Mouse (Mus musculus): ENCODE data around the gene Dscaml1.

The Dscaml1 gene

DNA sequence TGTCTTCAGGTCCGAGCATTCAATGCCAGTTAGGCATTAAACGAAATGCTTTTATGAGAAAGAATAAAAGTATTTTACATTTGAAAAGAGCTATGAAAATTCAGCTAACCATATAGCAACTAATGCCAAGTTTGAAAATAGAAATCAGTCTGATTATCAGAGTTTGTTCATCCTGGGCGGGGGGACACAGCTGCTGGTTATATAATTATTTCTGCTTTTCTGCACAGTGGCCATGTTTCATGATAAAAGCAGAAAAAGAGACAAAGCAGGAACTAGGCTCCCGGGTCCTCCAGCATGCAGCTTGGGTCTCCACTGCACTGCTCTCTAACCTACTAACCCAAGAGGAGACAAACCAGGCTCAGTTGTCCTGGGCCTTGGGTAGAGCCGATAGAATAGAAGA is 143.9 kb downstream of the Dscaml1 start:
- no peak for DNase-seq (ENCODE audit: low read depth)

DNA sequence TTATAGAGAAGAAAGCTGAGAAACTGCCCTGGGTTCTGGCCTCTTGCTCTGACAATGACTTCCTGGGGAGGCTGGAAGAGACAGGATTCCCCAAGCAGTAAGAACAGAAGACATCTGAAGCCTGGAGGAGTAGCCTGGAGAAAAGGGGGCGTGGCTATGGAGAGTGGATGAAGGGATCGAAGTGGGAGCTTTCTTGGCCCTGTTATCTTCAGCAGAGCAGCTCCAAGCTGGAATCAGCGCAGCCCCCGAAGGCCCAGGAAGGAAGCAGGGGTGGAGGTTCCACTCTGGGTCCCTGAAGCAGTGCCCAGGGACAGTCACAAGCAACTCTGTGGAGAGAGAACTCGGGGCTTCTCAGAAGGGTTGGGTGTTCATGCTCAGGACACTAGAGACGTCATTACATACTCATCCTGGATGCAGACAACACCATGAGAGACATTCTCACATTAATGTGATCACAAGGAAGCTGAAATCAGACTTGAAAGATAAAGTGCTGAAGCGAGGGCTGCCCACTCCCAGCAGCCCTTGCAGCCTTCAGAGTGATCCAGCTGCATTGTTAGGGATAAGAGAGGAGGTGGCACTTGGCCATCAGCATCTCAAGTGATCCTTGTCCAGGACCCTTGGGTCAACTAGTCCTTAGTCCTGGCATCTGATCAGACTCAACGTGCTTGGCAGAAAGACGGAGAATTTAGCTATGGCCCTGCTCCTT is 146.5 kb downstream of the Dscaml1 start:
- DNase-seq (ENCODE audit: low read depth) = no peak

DNA sequence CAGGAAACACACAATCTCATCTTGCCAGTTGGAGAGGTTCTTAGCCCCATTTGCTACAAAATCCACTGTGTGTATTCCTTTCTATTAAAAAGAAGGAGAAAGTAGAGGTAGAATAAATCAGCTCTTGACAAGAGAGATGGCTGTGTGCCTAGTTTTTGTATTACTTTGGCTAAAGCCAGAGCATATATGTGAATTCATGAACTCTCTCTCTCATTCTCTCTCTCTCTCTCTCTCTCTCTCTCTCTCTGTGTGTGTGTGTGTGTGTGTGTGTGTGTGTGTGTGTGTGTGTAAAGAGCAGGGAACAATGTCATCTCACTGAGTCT is 147.0 kb downstream of the Dscaml1 start:
- no peak for DNase-seq (ENCODE audit: low read depth)

DNA sequence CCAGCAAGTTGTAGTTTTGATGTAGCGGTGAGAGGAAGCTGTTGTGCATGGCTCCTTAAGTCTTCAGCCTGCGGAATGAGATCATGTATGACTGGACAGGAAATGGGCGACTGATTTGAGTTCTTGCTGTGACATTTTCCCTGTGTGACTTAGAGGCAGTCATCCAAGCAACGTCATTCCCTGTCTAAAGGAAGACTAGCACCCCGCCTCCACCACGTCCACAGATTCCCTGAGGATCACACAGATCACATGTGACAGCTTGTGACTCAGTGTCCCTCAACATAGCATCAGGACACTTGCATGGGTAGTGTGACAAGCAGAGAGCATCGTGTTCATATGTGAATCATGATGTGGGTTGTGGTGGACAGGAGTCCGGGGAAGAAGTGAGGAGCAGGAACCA is 147.6 kb downstream of the Dscaml1 start:
- no peak for DNase-seq (ENCODE audit: low read depth)

DNA sequence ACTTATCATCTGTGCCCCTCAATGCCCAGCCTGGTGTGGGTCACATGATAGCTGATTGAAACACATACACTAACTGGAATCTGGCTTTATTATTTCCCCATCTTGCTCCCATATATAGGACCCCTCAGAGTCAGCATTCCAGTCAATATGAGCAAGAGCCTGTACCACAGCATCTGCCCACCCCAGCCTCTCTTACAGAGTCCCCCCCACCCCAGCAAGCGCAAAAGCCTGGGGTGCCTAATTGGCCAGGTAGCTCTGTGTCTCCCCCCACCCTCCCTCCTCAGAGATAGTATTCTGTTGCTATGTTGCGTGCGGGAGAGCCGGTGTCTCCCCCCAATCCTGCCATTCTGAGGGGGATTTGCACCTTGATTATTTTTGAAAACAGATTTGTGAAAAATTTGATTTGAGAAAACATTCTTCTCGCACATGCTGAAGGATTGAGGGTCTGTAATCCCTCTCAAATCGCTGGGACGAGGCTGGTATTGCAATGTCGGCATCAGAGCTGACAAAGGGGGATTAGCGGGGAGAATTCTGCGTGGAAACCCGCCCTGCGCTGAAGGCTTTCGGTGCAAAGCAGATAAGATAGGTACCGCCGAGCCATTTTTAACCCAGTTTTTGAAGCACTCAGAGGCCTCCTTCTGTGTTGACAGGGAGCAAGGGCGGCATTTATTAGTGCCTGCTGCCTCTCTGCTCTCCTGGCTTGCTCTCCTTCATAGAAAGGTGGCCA is 153.8 kb downstream of the Dscaml1 start:
- DNase-seq (ENCODE audit: low read depth) = no peak

DNA sequence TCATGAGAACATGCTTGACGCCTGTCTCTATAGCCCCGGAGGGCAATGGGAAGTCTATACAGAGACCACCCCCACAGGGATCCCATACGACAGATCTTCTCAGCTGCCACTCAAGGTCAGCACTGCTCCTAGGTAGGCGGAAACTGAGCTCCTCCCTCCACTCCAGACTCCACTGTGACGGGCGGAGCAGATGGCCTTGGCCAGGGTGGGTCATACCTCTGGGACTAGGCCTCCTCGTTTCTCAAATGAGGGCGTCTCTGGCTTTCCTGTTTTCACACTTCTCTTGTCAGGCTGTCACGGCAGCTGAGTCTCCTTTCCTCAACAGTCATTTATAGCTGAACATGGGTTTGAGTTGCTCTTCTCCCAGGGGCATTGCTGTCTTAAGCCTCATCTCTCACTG is 160.0 kb downstream of the Dscaml1 start:
- DNase-seq (ENCODE audit: low read depth) = no peak

DNA sequence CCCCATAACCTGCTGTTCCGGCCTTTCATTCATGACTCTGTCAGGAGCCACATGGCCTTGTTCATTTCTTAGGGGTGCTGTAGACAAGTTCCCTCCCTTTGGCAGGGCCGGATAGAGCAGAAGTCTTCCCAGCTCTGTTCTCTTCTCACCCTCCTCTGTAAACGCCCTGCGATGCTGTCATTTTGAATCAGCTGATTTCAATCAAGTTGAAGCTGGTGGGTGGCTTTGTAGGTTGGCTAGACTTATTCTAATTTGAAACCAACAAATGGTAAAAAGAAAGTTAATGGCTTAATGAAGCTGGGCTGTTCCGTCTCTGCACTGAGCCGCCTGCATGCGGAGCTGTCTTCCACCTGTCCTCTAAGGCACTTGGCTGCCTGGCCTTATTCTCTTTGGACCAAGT is 161.3 kb downstream of the Dscaml1 start:
- DNase-seq (ENCODE audit: low read depth) = no peak

DNA sequence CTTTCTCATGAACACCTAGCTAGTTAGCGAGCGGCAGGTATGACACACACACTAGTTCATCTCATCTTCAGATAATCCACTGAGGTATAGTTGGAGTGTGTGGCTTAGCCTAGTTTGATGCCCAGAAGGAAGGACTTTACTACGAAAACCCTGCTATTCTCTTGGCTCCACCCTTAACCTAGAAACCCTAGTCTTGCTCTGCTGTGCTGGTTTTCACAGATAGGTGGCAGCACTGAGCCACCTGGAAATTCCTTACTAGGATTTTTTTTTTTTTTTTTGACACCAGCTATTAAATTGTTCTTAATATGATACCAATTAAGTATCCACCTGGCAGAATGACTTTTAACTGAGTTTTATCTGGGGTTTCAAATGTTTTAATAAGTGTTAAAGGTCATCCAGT is 163.4 kb downstream of the Dscaml1 start:
- peak; percentile 74 for DNase-seq (ENCODE audit: low read depth)

DNA sequence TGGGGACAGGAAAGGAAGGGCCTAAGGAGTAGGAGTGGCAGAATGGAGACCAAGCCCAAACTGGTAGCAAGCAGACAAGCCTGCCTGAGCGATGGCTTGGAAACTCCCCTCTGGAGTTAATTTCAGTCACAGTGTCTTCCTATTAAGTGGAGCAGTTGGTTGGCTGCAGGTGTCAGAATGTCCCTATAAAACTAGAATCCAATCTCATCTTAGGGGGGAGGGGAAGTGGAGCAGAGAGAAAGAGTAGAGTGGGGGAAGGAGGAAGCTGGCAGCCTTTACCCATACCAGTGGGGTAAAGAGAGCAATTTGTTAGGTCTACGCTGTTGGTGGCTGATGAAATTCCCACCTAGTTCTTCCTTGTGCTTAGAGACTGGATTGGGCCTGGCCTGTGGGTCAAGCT is 164.6 kb downstream of the Dscaml1 start:
- DNase-seq (ENCODE audit: low read depth) = no peak

DNA sequence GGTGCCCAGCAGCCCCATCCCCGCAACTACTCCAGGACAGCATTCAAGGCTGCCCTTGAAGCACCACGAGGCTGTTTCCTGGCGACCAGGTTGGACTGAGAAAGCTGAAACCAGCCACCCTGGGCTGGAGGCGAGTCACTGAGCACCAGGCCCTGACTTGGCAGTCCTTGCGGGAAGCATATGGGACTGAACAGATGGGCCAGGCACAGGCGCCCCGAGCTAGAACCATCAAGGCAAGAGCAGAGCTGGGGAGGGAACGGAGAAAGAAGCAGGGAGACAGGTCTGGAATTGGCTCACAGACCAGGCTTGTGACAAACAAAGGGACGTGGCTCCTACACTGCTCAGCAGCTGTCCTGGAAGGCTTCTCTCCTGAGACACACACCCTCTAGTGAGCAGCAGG is 165.9 kb downstream of the Dscaml1 start:
- no peak for DNase-seq (ENCODE audit: low read depth)

DNA sequence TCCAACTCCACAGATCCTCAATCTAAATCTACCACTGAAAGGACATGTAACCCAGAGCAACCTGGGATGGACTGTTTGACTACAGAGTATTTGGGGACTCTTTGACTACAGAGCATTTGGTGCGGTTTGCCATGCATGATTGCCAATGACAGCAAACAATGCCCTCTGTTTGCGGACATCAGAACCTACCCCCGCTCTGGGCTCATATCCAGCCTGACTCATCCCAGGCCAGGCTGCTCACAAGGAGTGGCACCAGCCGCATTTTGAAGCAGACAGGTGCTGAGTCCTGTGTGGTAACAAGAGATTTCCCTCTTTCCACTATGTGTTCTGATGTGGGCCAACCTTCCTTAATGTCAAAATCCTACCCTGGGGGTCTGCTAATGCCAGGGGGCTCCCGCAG is 171.7 kb downstream of the Dscaml1 start:
- no peak for DNase-seq (ENCODE audit: low read depth)

DNA sequence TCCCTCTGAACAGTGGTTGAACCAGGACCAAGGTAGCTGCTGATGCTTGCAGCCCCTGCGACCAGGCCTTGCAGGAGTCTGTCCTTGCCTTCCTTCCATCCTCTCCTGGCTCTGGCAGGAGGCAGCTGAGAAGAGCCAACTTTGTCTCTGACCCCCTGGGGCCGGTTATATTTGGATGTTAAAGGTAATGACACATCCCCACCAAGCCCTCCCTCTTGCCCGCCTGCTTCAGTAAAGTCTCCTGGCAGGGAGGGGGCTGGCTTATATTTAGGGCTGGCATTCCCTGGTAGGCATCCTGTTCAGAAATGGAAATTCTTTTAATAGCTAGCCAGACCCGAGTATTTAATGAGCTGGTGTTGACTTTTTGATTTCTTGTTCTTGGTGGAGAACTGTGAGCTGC is 172.9 kb downstream of the Dscaml1 start:
- no peak for DNase-seq (ENCODE audit: low read depth)

DNA sequence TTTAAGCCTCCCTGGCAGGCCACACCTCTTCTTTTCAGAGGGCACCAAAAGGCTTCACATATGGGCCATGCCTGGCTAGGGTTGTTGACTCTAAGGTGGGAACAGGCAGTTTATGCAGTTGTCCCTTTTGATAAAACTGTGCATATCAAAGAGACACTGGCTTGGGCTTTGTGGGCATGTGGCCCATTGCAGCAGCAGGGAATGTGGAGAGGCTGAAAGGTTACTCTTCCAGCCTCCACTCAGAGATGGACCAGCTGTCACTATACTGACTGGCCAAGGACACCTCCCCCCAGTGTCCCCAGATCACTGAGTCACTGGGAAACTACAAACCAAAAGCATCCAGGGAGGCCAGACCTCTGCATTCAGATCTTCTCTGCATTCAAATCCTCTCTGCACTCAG is 180.9 kb downstream of the Dscaml1 start:
- DNase-seq (ENCODE audit: low read depth) = no peak

DNA sequence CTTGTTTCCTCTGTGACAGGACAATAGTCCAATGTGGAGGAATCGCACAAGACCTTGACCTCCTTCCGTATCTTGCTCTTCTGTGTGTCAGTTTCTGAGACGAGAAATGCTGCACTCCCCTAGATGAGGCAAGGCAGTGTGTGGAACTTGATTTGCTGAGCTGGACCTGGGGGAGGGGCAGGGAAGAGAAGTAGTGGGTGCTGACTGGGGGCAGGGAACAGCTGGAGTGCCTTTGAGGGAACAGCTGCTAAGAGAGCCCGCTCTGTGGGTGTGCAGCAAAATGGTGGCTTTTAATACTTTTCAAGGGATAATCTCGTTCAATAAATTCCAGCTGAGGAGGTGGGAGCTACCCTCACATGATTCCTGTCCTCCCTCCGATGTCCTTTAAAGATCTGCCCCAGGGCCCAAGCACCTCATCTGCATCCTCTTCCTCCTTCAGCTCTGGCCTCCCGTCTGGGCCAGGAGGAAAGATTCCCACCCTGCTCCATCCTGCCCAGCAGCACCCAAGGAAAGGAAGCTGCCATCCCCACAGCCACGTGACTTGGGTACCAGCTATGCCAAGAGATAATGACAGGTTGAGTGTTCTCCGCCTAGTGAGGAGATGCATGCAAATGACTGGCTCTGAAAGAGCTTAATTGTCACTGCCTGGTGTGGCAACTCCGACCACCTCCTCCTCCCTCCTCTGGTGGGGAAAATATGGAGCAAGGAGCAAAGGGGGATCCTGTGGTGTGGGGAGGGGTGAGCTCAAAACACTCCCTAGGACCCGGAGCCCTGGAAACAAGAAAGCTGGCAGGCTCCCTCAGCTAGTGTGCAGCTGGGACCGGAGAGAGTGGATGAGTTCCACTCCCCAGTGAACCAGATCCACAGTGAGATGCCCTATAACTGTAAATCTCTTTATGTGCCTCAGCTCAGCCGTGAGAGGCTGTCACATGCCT is 181.9 kb downstream of the Dscaml1 start:
- DNase-seq (ENCODE audit: low read depth) = no peak

DNA sequence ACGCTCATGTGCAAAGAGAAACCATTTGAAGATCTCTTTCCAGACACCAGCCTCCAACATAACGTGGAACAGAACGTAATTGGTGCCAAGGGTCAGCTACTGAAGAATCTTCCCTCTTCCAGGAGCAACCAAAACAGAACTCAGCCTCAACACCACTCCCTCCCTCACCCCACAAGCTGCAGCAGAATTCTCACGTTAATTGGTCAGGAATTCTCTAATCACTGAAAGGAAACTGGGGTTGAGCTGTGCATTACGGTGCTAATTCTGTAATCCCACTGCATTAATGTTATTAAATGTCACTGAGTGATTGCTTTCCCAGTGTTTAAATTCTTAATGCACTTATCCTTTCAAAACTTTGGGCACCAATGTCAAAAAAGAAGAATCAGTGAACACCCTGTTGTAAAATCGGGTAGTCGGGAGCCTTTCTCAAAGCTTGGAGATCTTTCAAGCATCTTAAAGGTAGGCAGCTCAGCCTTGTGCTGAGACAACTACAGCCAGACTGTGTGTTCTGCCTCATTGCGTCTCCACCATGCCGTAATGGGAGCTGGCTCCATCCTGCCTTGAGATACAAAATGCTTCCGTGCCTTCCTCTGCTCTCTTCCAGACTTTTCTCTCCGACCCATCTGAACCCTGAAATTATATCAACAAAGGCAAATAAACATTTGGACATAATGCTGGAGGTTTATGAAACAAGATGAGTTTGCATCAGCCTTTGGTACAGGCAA is 184.1 kb downstream of the Dscaml1 start:
- no peak for DNase-seq (ENCODE audit: low read depth)

DNA sequence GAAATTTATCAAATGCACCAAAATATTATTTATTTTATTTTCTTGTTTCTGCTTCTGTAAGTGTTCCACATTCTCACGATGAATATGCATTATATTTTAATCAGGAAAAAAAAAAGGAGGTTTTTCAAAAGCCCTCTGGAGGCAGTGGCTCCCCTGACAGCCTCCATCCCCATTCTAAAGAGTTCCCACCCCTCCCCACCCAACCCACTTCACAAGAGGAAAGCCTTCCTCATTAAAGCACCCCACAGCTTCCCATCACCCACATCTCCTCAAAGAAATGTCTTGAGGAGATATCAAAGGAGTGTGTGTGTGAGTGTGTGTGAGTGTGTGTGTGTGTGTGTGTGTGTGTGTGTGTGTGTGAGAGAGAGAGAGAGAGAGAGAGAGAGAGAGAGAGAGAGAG is 188.2 kb downstream of the Dscaml1 start:
- no peak for DNase-seq (ENCODE audit: low read depth)

DNA sequence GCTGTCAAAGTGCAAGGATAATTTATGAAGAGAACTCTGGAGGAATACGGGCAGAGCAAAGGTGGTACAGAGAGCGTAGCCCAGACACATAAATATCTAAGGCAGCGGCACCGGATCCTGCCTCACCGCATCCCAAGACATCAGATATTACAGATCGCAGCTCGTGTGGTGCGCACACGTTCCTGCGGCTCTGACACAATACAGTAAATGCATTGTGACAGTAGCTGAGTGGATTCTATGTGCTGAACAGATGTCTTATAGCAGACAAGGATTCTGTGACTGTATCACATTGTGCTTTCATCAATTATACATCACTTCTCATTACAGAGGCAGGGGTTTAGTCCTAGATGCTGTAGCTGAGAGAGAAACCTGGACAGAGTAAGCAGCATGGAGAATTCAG is 191.5 kb downstream of the Dscaml1 start:
- DNase-seq (ENCODE audit: low read depth) = no peak

DNA sequence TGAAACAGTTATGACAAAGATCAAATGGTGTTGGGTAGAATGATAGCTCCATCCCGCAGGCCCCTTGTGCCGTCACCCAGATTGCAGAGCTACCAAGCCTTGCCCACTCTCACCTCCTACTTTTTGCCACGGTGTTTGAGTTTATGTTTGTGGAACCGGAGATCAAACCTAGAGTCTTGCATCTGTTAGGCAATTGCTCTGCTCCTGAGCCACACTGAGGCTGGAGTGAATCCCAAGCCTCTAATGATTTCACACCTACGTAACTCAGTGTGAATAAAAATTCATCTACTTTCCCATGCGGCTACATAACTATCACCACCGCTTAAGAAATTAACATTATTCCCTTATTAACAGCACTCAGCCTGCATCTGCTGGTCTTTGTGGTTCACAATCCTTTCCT is 192.0 kb downstream of the Dscaml1 start:
- DNase-seq (ENCODE audit: low read depth) = no peak

DNA sequence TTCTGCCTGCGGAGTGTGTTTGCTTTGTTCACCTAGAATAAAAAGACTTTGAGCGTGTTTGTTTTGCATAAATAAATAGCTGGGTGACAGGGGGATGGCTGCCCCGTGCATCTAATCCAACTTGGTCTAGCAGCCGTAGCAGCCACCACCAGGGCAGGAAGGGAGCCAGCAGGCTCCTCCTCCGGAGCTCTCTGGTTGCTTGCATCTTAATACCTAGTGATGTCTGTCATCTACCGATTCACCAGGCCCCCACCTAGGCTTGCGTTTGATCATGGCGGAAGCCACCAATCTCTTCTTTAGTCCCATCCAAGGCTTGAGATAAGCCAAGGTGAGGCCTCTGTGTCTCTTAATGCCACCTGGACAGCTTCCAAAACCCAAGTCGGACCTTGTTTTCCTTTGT is 193.6 kb downstream of the Dscaml1 start:
- DNase-seq (ENCODE audit: low read depth) = no peak

DNA sequence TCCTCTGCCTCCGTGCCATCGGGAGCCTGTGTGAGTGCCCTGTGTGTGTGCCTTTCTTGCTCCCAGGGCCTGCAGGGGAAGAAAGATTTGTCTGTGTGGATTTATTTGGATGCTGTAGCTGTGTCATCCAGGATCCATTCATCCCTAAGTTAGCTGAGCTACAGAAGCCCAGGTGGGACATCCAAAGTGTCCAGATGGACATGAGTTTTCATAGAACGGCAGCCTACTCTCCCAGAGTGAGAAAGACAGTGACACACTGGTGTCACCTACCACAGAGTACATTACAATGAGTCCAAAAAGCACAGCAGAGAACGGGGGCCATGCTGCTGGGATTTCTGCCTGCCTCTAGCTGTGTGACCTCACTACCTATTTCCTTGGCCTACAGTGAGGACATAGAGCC is 194.5 kb downstream of the Dscaml1 start:
- no peak for DNase-seq (ENCODE audit: low read depth)

DNA sequence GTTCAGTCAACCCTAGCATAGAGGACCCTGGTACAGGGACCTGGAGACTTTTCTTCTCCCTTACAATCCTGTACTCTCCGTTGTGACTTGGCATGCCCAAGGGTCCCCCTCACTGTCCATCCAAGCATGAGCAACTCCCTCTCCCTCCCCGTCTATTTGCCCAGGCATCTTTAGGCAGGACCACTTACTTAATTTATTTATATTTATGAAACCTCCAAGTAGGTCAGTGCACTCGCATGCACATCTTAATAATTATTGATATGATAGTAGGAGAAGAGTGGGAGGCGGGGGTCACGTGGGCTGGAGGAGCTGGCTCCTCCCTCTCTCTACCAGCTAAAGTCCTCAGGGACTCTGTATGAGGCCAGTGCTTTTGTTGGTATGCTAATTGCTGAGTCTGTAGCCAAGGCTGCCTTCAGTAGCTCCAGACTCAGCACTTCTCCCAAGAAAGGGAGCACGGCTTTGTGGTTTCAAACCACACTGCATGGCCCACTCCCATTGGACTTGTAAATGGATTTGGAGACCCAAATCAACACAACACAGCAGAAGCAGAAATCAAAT is 199.5 kb downstream of the Dscaml1 start:
- no peak for DNase-seq (ENCODE audit: low read depth)

DNA sequence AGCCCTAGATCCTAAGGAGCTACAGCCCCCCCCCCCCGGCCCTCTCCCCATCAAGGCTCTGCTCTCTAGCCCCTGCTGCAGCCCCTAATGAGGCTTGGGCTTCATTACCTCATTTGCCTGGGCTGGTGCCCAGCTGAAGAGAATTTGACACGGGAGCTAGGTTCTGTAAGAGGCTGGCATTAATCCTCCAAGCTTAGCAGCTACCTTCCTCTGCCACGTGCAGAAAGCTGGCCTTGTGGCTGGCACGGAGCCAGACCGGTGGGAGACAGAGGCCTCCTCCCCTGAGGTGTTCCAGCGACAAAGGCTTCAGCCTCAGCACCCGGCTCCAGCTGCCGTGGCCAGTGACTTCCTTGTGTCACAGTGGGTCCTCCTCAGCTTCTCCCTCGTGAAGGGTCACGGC is 206.1 kb downstream of the Dscaml1 start:
- no peak for DNase-seq (ENCODE audit: low read depth)

Measured in NIH3T3 (cell line).